Mouse (Mus musculus) liver, embryonic 14 days (tissue): ENCODE measurements around the gene Fkbp7. TPM values are rescaled to one million over a fixed set of nuclear protein-coding genes. Genes with fewer than 3 reads are reported as not detected.

Experiments used
- polyA plus RNA-seq: library from polyadenylated mRNA; depleted of rRNA; stranded (reverse); fragments of >200 nt; gene quantifications from 2 replicates; pipeline ENCODE4 v1.2.3, GENCODE M21; 2012; rRNA removed

The Fkbp7 gene
- 3.6 and 3.9 TPM in 2 replicates for polyA plus RNA-seq

GRCm38 (mm10) chr2:76672966-76673392 lies at the start of gene Fkbp7:
Gene Fkbp7, minus strand, starts transcription at chr2:76673116.

DNA sequence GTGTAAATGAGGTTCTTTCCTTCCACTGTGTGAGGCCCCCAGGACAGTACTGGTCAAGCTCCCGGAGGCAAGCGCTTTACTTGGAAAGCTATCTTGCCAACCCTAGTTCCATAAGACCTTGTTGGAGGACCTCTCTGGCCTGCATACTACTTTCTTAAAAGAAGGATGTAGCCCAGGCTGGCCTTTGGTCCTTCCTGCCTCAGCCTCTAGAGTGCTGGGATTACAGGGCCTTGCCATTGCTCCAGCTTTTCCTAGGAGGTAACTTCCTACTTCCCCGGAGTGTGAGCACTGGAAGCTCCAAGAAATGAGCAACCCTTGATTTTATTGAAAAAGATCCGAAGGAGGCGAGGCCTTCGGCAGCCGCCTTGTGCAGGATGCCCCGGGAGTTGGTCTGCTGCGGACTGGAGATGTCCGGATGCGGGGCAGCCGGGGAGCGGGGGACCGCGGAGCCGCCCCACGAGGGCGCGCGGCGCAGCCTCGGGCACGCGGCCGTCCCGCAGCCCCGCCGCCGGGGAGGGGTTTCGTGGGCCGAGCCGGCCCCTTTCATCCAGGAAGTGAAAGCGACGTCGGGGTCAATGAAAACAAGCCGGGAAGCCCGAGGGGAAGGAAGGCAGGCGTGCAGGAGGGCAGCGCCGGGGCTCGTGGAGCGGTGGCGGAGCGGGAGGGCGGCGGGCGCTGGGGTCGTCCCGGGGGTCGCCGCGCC lies 2.0 kb upstream of the Fkbp7 start, which contains the start of gene Plekha3:
Gene Plekha3, plus strand, starts transcription at position 557 of the 703 bp plus-strand sequence.

GRCm38 (mm10) chr2:76647883-76648570 lies 24.9 kb downstream of the Fkbp7 start, which contains the start of the genes Prkra and Pjvk:
Gene Prkra, minus strand, starts transcription at chr2:76648015.
Gene Pjvk, plus strand, starts transcription at chr2:76648476.

Other genes with a start within 250 kb of the Fkbp7 start
- gene Prkra, start 25.1 kb downstream of the Fkbp7 start, polyA plus RNA-seq = 6.5 and 6.8 TPM in 2 replicates
- 0.03 TPM in 1 of 2 replicates, not detected in the other for gene Pjvk, start 24.6 kb downstream of the Fkbp7 start, polyA plus RNA-seq
- gene Plekha3, start 2.2 kb upstream of the Fkbp7 start, polyA plus RNA-seq = 3.7 and 4.5 TPM in 2 replicates